Mouse (Mus musculus) liver, embryonic 11.5 days (tissue): ENCODE results near the gene Unc5cl. TPM values are rescaled to one million over a fixed set of nuclear protein-coding genes. Genes with fewer than 3 reads are reported as not detected.

ENCODE experiments used
- ATAC-seq: fragments of 200-750 bp; cut with Nextera tagmentation; replicated peaks from 2 replicates; pipeline ENCODE4 v1.8.0; 2017; ENCODE audit warnings: moderate number of reproducible peaks, mild to moderate bottlenecking, moderate TSS enrichment, moderate library complexity; ENCODE audit not compliant: low FRiP score
- DNase-seq: peaks from one replicate; pipeline ENCODE4 v3.0.0-alpha.2; 2017; ENCODE audit warnings: low spot score
- H3K27ac ChIP-seq: fragments of 300-500 bp; sonication (generic); 2 replicates; pipeline ENCODE4 v1.5.1; 2014; ENCODE audit warnings: mild to moderate bottlenecking, low read depth, low read length, control low read depth
- H3K27me3 ChIP-seq: fragments of 300-500 bp; sonication (generic); replicated peaks from 2 replicates; pipeline ENCODE4 v1.6.1; 2014; ENCODE audit warnings: low read length, mixed read lengths; ENCODE audit not compliant: control insufficient read depth, insufficient read depth
- H3K36me3 ChIP-seq: fragments of 300-500 bp; sonication (generic); 2 replicates; pipeline ENCODE4 v1.6.1; 2014; ENCODE audit warnings: mild to moderate bottlenecking, low read length, moderate library complexity, mixed read lengths; ENCODE audit not compliant: control insufficient read depth, insufficient read depth
- H3K4me1 ChIP-seq: fragments of 300-500 bp; sonication (generic); replicated peaks from 2 replicates; pipeline ENCODE4 v1.6.1; 2014; ENCODE audit warnings: low read length, mixed read lengths; ENCODE audit not compliant: control insufficient read depth, insufficient read depth
- H3K4me2 ChIP-seq: fragments of 300-500 bp; sonication (generic); 2 replicates; pipeline ENCODE4 v1.6.1; 2014; ENCODE audit warnings: mild to moderate bottlenecking, control low read depth, moderate library complexity
- H3K4me3 ChIP-seq: fragments of 300-500 bp; sonication (generic); 2 replicates; pipeline ENCODE4 v1.5.1; 2014; ENCODE audit warnings: low read depth, low read length, control low read depth
- H3K9ac ChIP-seq: fragments of 300-500 bp; sonication (generic); 2 replicates; pipeline ENCODE4 v1.6.1; 2014; ENCODE audit warnings: low read depth, low read length, control low read depth
- H3K9me3 ChIP-seq: fragments of 300-500 bp; sonication (generic); 2 replicates; pipeline ENCODE4 v1.6.1; 2016; ENCODE audit warnings: low read length, inconsistent platforms, mixed read lengths; ENCODE audit not compliant: control insufficient read depth
- WGBS: fragments of 180-500 bp; shearing (Covaris S2); extraction: QIAGEN DNeasy Blood & Tissue Kit; methylation state at CpG from one replicate; pipeline ENCODE4 v1.1.7; 2014; 5-methylcytosine and 5-hydroxymethylcytosine counted together
- polyA plus RNA-seq: library from polyadenylated mRNA; unstranded; fragments of >200 nt; fragmentation: Nextera tagmentation; extraction: Ambion mirVana; gene quantifications from 2 replicates; pipeline ENCODE4 v1.2.1, GENCODE M21; 2014

Gene Unc5cl
- polyA plus RNA-seq, 1 experiment from 2014 or later = 1.0 TPM

DNA sequence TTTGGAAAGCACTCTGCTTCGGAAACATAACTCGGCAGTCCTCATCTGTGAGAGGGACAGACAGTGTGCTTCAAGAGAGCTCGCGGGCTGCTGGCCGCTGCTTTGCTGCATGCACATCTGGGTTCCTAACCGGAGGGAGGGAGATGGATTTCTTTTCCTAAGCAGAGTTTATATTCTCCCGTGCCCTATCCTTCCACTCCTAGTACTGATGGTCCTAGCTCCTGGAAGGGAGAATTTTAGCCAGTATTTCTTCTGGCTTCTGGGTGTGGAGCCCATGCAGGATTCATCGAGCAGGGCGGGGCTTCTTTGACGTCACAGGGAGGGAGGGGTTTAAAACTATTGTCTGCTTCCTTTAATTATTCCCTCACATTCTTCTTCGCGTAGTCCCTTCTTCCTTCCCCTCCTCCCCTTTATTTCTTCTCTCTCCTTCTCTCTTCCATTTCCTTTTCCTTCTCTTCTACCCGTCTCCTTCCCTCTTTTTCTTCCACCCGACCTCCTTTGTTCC lies 127.8 kb downstream of the Unc5cl start:
- Histone ChIP-seq H3K4me3 (no peak overlapping the region), H3K9me3 (0 out of 2 replicates have a peak, but pooled peaks cover 3% of the 10 kb centered on the region), H3K9ac (no peak overlapping the region), H3K4me1 (no peaks in the 10 kb centered on the region), H3K27ac (no peak overlapping the region), H3K36me3 (no peaks in the 10 kb centered on the region), H3K4me2 (no peak overlapping the region; the same call in 1 of the 2 replicates), H3K27me3 (no peaks in the 10 kb centered on the region)
- WGBS = 55% methylated on average over 14 of the region's 14 CpGs
- DNase-seq (no peak), ATAC-seq (no peak)

DNA sequence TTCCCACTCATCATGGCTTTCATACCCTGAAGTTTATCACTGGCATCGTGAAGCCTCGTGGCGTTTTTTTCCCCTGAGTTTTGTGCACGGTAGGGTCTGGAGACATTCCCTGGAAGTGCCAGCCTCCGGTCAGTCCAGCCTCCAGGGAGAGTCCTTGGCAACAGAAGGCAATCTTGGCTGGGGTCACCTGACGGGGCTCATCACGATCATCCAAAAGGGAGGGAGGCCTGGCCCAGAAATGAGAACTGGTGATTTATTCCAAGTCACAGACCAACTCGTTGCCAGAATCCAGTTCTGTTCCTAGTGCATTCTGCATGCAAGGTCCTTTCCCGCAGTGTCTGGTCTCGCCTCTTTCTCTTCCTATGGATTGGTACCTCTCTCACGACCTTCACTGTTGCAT lies 128.7 kb downstream of the Unc5cl start:
- Histone ChIP-seq H3K4me2 (no peak overlapping the region), H3K9me3 (no peaks in the 10 kb centered on the region), H3K36me3 (no peaks in the 10 kb centered on the region), H3K4me3 (no peak overlapping the region), H3K27ac (no peak overlapping the region), H3K27me3 (no peaks in the 10 kb centered on the region), H3K4me1 (no peaks in the 10 kb centered on the region), H3K9ac (no peak overlapping the region)
- WGBS = 70% methylated on average over 11 of the region's 11 CpGs
- ATAC-seq = no peak
- DNase-seq = no peak

GRCm38 (mm10) chr17:48585902-48586359 lies 131.2 kb downstream of the Unc5cl start:
- H3K4me1 ChIP-seq = no peaks in the 10 kb centered on the region
- no peaks in the 10 kb centered on the region for H3K36me3 ChIP-seq
- H3K4me2 ChIP-seq = peak overlapping the region; percentile 64
- no peaks in the 10 kb centered on the region for H3K9me3 ChIP-seq
- peak overlapping the region; percentile 53 for H3K9ac ChIP-seq
- 8% methylated on average over 14 of the region's 14 CpGs for WGBS
- peak; percentile 42 for DNase-seq
- no peak overlapping the region for H3K27ac ChIP-seq
- peak overlapping the region; percentile 40 for H3K4me3 ChIP-seq
- peak; percentile 67 for ATAC-seq
- H3K27me3 ChIP-seq = no peaks in the 10 kb centered on the region

GRCm38 (mm10) chr17:48588674-48589073 lies 134.0 kb downstream of the Unc5cl start:
- no peak overlapping the region for H3K9ac ChIP-seq
- H3K4me1 ChIP-seq = no peaks in the 10 kb centered on the region
- H3K36me3 ChIP-seq = no peaks in the 10 kb centered on the region
- no peak overlapping the region for H3K4me2 ChIP-seq
- no peak overlapping the region for H3K4me3 ChIP-seq
- ATAC-seq = no peak
- H3K27ac ChIP-seq = no peak overlapping the region
- WGBS = 44% methylated on average over 3 of the region's 3 CpGs
- H3K9me3 ChIP-seq = no peaks in the 10 kb centered on the region
- H3K27me3 ChIP-seq = no peaks in the 10 kb centered on the region
- no peak for DNase-seq

Other genes starting within 250 kb of the Unc5cl start
- gene Trem1, start 222.1 kb upstream of the Unc5cl start, polyA plus RNA-seq = 0.36 and 0.89 TPM in 2 replicates
- gene Trem3, start 207.1 kb upstream of the Unc5cl start, polyA plus RNA-seq = 1.4 and 1.9 TPM in 2 replicates
- gene Treml4, start 190.6 kb upstream of the Unc5cl start, polyA plus RNA-seq = 2.5 and 2.9 TPM in 2 replicates
- gene Treml2, start 155.4 kb upstream of the Unc5cl start, polyA plus RNA-seq = 3.9 and 4.8 TPM in 2 replicates
- gene B430306N03Rik, start 138.8 kb upstream of the Unc5cl start, polyA plus RNA-seq = 1.6 and 1.7 TPM in 2 replicates
- gene Trem2, start 108.5 kb upstream of the Unc5cl start, polyA plus RNA-seq = 3.5 and 4.7 TPM in 2 replicates
- 33.2 and 36.3 TPM in 2 replicates for gene Treml1, start 95.0 kb upstream of the Unc5cl start, polyA plus RNA-seq
- gene Nfya, start 45.0 kb upstream of the Unc5cl start, polyA plus RNA-seq = 18.7 and 20.4 TPM in 2 replicates
- gene Oard1, start 44.9 kb upstream of the Unc5cl start, polyA plus RNA-seq = 76.8 and 80.2 TPM in 2 replicates
- 2.5 and 3.0 TPM in 2 replicates for gene Apobec2, start 22.0 kb upstream of the Unc5cl start, polyA plus RNA-seq
- 68.1 and 68.7 TPM in 2 replicates for gene Tspo2, start 3.4 kb upstream of the Unc5cl start, polyA plus RNA-seq